Mouse (Mus musculus) kidney, adult 8-10 months (tissue): ENCODE measurements at regions not wholly inside any gene's neighbourhood (a gene's known extent, or its start where the extent isn't known, plus 50 kb on each side); places are given as distances from the start of the nearest gene placed in this dataset.
A peak's percentile ranks its signal among the peaks of the same experiment; 100 is the strongest.

Source experiments
- DNase-seq, 2 experiments: peaks; one replicate each; pipeline ENCODE4 v3.0.0; 2022

- DNase-seq: no peak
Measured at GRCm38 (mm10) chr10:37439863-37440613, 301.3 kb upstream of the Marcks start.

GRCm38 (mm10) chr10:37438312-37438711 is 299.6 kb upstream of the Marcks start:
- DNase-seq: no peak

DNA sequence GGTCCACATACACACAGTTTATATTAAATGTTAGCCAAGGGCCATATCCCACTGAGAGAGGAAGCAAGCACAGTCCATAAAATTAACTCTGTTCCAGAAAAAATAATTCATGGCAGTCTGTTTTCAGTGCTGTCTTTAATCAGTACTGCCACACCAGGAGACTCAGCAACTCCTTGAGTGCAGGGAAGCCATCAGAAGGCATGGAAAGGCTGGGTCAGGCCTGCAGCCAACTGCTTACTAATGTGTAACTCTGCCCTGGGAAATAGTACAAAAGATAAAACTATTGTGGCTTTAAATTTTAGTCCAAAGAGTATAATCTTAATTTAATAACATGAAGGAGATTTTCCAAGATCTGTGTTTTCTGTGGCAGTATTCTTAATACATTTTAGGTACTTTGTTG is 298.1 kb upstream of the Marcks start:
- DNase-seq: no peak

- no peak for DNase-seq
Measured at GRCm38 (mm10) chr10:37434229-37434628, 295.5 kb upstream of the Marcks start.

- DNase-seq: no peak
Measured at GRCm38 (mm10) chr10:37423047-37423446, 284.3 kb upstream of the Marcks start.

GRCm38 (mm10) chr10:37422612-37423011 is 283.9 kb upstream of the Marcks start:
- peak in 1 of 2 experiments; percentile 27 for DNase-seq

DNA sequence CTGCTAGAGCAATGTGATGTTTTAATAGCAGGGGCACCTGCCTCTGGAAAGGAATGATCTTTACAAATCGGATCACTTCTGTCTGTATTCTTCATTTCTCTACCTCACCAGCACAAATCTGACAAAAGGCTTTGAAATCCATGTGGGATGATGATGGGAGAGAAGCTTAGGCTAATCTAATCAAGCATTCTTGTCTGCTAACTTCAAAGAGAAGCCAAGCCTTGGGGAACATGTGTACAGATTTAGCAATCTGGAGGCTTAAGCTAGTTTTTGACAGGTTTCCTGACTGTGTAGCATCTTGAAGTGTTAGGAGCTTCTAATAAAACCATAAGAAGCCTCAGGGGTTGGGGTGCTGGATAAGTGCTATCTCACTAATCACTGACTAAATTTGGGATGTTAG is 277.6 kb upstream of the Marcks start:
- DNase-seq: no peak

GRCm38 (mm10) chr10:37412401-37412800 is 273.7 kb upstream of the Marcks start:
- DNase-seq: no peak

- DNase-seq: no peak
Measured at GRCm38 (mm10) chr10:37409749-37410148, 271.0 kb upstream of the Marcks start.

DNA sequence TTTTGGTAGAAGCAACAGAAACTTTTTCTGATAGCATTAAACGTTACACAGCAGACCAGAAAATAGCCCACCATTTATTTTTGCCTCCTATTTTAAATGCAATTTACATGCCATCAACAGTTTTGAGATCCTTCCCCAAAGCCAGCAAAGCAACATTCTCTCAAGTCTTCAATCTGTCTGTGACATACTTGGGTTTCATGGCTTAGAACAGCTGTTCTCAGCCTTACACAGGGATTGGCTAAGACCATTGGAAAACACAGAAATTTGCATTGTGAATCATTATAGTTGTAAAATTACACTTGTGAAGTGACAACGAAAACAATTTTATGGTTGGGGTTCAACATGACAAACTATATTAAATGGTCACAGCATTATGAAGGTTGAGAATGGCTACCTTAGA is 268.8 kb upstream of the Marcks start:
- no peak for DNase-seq

- no peak for DNase-seq
Measured at GRCm38 (mm10) chr10:37404933-37405332, 266.2 kb upstream of the Marcks start.

- DNase-seq: no peak
Measured at GRCm38 (mm10) chr10:37404407-37404806, 265.7 kb upstream of the Marcks start.

GRCm38 (mm10) chr10:37402376-37402775 is 263.7 kb upstream of the Marcks start:
- no peak for DNase-seq

DNA sequence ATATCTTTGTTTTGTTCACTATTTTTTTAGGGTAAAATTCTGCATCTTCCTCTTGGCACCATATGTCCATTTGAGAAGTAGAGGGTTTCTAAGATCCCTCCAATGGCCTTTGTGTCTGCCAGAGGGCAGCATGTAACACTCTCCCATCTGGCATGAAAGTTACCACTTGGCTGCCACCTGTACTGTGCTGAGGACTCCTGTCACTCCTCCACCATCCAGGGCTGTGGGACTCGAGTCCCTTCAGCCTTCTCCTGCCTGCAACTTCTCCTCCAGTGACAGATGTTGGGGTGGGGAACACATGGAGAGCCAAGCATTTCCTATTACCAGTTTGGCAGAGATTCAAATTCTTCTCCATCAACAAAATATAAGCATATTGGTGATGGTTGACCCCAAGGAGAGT is 262.3 kb upstream of the Marcks start:
- no peak for DNase-seq

DNA sequence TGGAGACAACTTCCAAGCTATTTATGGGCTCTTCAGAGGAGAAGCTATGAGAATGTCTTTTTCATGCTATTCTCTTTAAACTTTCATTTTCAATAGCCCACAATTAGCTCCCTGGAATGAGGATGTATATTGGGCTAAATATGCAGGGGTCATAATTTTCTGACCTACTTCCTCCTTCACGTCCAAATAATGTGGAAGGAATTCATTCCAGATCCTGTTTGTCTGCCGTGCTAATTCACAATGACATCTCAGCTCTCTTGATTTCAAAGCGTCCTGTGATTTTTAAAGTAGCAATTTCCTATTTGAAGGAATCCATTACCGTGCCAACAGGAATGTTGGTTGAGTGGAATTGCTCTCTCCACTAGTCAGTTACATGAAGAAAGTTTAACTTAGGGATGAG is 261.7 kb upstream of the Marcks start:
- peak in 1 of 2 experiments; percentile 23 for DNase-seq

- DNase-seq: peak; percentile 2 to 3
Measured at GRCm38 (mm10) chr10:37397271-37397991, 258.7 kb upstream of the Marcks start.

DNA sequence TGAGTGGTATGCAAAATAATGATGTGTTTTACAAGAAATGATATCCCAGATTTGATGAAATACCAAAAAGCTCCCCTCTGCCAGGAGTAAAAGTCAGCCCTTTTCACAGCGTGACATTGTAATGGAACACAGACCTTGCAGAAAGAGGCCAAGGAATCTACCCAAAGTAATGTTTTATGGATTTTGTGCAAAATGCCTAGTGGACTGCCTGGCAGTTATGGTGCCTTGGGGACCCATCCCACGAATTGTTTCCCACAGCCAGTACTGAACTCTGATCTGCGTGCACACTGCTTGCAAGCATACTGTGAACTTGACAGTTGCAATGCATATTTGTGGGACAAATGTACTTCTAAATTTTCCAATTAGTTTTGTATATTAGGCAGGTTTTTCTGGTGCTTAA is 251.3 kb upstream of the Marcks start:
- DNase-seq: no peak

- no peak for DNase-seq
Measured at GRCm38 (mm10) chr10:37386216-37386615, 247.5 kb upstream of the Marcks start.

DNA sequence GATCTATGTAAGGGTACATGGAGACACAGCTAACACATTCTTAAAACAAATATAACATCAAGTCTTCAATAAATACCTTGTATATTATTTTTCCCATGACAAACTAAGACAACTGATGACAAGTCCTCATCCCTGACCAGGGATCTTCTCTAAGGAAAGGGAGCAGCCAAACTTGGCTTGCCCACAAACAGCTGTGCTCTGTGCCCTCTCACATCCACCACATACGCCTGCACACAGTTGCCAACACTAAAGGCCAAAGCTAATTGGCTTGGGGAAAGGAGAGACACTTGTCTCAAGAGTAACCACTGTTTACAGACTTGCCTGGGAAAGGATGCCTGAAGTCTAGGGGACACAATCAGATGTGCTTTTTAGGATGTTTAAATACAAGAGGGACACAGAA is 241.3 kb upstream of the Marcks start:
- no peak for DNase-seq

DNA sequence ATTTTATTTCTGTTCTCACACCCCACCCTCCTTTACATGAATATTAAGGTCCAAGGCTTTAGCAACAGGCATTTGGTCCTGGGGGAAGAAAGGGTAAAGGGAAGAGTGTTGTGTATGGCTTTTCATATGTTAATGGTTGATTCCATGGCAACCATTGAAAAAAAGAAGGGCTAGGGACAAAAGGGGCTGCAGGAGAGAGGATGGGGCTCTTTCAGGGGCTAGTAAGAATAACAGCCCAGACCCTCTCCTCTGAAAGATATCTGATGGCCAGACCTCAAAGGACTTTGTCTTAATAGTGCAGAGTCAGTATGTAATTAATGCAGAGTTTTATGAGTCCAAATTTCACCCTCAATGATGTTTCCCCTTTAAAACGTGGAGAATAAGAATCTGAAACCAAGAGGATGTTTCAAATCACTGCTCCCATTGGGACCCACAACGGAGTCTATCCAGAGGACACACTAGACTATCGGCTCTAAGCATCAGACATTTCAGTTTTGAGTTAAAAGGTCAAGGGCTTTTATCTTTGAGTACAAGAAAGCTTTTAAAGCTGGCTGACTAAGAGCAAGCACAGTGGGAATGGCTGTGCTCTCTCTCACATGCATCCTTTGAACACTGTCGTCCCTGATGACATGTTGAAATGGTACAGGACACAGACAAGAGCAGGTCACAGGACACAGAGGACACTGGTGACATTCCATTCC is 239.4 kb upstream of the Marcks start:
- DNase-seq: no peak

DNA sequence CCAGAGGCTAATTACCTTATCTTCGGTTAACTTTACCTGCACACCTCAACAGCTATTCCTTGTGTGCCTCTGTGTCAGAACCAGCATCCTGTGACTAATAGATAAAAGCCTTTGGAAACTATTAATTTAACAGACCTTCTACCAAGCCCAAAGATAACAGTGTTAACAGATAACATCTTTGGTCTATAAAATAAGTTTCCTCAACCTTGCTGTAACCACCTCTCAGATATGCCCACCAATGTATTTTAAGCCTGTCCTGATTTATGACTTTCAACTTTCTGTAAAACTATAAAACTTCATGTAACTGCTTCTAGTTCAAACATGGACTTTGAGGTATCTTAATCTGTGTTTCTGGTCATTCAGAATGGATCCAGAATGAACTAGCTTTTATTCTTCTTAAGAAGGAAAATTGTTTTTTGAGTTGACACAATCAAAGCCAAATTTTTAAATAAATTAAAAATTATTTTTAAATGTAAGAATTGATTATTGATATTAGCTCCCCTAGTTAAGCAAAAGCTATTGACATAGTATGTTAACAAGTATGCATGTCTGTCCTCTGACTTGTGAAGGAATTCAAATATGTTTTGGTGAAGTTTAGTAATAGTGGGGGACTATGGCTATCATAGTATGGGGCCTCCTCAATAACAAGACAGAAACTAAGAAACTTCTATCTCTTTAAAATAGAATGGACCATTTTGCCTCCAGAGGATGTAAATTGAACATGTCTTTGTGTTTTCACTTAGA is 238.7 kb upstream of the Marcks start:
- DNase-seq: no peak

DNA sequence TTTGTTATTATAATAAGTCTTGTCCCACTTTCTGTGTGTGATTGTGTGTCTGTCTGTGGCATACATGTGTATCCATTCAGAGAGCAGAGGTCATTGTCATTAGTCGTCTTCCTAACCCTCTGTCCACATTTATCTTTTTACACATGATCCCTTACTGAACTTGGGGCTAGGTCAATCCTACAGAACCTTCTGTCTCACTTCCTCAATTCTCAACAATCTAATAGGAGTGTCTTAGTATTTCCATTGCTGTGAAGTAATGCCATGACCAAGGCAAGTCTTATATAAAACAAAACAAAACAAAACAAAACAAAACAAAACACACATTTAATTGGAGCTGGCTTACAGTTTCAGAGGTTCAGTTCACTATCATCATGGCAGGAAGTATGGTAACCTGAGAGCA is 237.5 kb upstream of the Marcks start:
- DNase-seq: no peak

DNA sequence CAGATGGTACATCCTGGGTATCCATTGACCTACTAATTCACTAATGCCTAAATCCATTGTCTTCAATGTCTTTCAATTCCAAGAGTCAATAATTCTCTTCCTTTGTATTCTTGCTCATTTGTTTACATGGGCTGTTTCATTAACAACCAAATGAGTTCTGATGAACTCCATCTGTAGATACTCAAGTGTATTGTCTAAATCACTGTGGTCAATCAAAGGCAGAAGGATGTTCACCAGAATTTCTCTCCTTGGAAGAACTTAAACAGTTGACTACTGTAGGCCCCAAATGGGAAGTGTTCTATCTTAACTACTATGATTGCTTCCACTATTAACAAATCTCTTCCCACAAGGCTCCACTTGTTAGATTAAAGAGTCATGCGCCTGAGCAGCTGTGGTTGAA is 236.9 kb upstream of the Marcks start:
- no peak for DNase-seq
